Comparison of ENCODE assay signal across 10 mouse cellular contexts in genomic region chr3:88533706-88534105, GRCm38 (mm10). TPM values are rescaled to one million over a fixed set of nuclear protein-coding genes. Genes with fewer than 3 reads are reported as not detected.
DNase-seq lines count a peak whose midpoint lies in the region; ATAC-seq and TF ChIP-seq lines count a peak whose summit lies in the region.
"Had no signal": no experiment of that assay in that cellular context is flagged by ENCODE, and none has a peak within 500 bp of the region (broad histone marks: within the 10 kb centered on the region; RNA-seq: fewer than 3 reads in every experiment).

No protein-coding gene starts in this region.

- H3ac ChIP-seq in myocyte (ENCODE audit: control insufficient read depth, insufficient read length), result no peak overlapping the region

- H3K4me2 ChIP-seq in heart, embryonic 13.5 days, result peak overlapping the region; percentile 75
- H3K4me2 ChIP-seq in embryonic facial prominence, embryonic 12.5 days (replicated peaks), result peak overlapping the region; percentile 96
- peak overlapping the region; percentile 82 for H3K4me2 ChIP-seq in intestine, embryonic 15.5 days (replicated peaks)
- H3K4me2 ChIP-seq in myocyte (ENCODE audit: low read depth), result peak overlapping the region; percentile 87

- H3K27ac ChIP-seq in heart, embryonic 13.5 days (replicated peaks), result peak overlapping the region; percentile 96
- H3K27ac ChIP-seq in embryonic facial prominence, embryonic 12.5 days, result peak overlapping the region; percentile 99
- peak overlapping the region; percentile 87; the same call in 1 of the 2 replicates for H3K27ac ChIP-seq in intestine, embryonic 15.5 days

- peaks cover 32% of the 10 kb centered on the region for H3K36me3 ChIP-seq in heart, embryonic 13.5 days
- peaks cover 29% of the 10 kb centered on the region for H3K36me3 ChIP-seq in embryonic facial prominence, embryonic 12.5 days
- H3K36me3 ChIP-seq in intestine, embryonic 15.5 days, result peaks cover 20% of the 10 kb centered on the region
- H3K36me3 ChIP-seq in myocyte (ENCODE audit: control insufficient read depth, insufficient read depth), result no peaks in the 10 kb centered on the region

- WGBS in heart, embryonic 13.5 days, result 8% methylated on average over 5 of the region's 5 CpGs
- 0% methylated on average over 4 of the region's 5 CpGs for WGBS in embryonic facial prominence, embryonic 12.5 days
- WGBS in intestine, embryonic 15.5 days, result 0% methylated on average over 5 of the region's 5 CpGs

- no peaks in the 10 kb centered on the region for H3K9me3 ChIP-seq in heart, embryonic 13.5 days
- no peaks in the 10 kb centered on the region for H3K9me3 ChIP-seq in embryonic facial prominence, embryonic 12.5 days
- H3K9me3 ChIP-seq in intestine, embryonic 15.5 days, result no peaks in the 10 kb centered on the region

- no peaks in the 10 kb centered on the region for H3K27me3 ChIP-seq in heart, embryonic 13.5 days (replicated peaks)
- H3K27me3 ChIP-seq in embryonic facial prominence, embryonic 12.5 days, result no peaks in the 10 kb centered on the region
- no peaks in the 10 kb centered on the region for H3K27me3 ChIP-seq in intestine, embryonic 15.5 days (replicated peaks)
- no peaks in the 10 kb centered on the region for H3K27me3 ChIP-seq in myocyte (ENCODE audit: control insufficient read depth, insufficient read depth, insufficient read length)

- H3K9ac ChIP-seq in heart, embryonic 13.5 days, result peak overlapping the region; percentile 98
- H3K9ac ChIP-seq in embryonic facial prominence, embryonic 12.5 days, result peak overlapping the region; percentile 98
- H3K9ac ChIP-seq in intestine, embryonic 15.5 days, result peak overlapping the region; percentile 93

- peak overlapping the region; percentile 93 for H3K4me3 ChIP-seq in heart, embryonic 13.5 days
- H3K4me3 ChIP-seq in embryonic facial prominence, embryonic 12.5 days, result peak overlapping the region; percentile 85
- peak overlapping the region; percentile 56 for H3K4me3 ChIP-seq in intestine, embryonic 15.5 days (replicated peaks)
- H3K4me3 ChIP-seq in myocyte, result peak overlapping the region; percentile 97

- TF ChIP-seq POLR2A in myocyte (IDR thresholded peaks at IDR 0.05; ENCODE audit: insufficient read length, low read depth), result no peak

- no peak for DNase-seq in heart, adult 8-10 months (ENCODE audit: low spot score)
- no peak for DNase-seq in layer of hippocampus, postnatal 14 days (ENCODE audit: low spot score in 2 of 2)
- no peak for DNase-seq in testis, postnatal 10 days (ENCODE audit: low spot score)
- DNase-seq in left cerebral cortex, adult 11 months (ENCODE audit: low spot score), result no peak

- ATAC-seq in heart, embryonic 13.5 days (ENCODE audit: extremely low read depth, insufficient number of reproducible peaks, low FRiP score, low TSS enrichment), result no peak
- ATAC-seq in embryonic facial prominence, embryonic 12.5 days (ENCODE audit: insufficient number of reproducible peaks, insufficient read depth, low FRiP score, low TSS enrichment), result no peak
- ATAC-seq in intestine, embryonic 15.5 days, result no peak

- peaks cover 76% of the 10 kb centered on the region for H3K4me1 ChIP-seq in heart, embryonic 13.5 days
- peaks cover 61% of the 10 kb centered on the region for H3K4me1 ChIP-seq in embryonic facial prominence, embryonic 12.5 days
- H3K4me1 ChIP-seq in intestine, embryonic 15.5 days (replicated peaks), result peaks cover 69% of the 10 kb centered on the region

- peaks cover 45% of the 10 kb centered on the region for H3K79me2 ChIP-seq in myocyte (ENCODE audit: control insufficient read depth, insufficient read depth)

TF ChIP-seq in myocyte, 11 proteins besides CTCF, POLR2A, EP300 and RAD21:
- no peak for TF ChIP-seq MYOG (IDR thresholded peaks at IDR 0.05; ENCODE audit: control insufficient read depth in 1 of 3, insufficient read depth in 1 of 3, insufficient read length in 2 of 3, low read depth in 2 of 3)
- TF ChIP-seq MAX (IDR thresholded peaks at IDR 0.05; ENCODE audit: low read depth), result no peak
- no peak for TF ChIP-seq MYOD1 (IDR thresholded peaks at IDR 0.05; ENCODE audit: control insufficient read depth in 1 of 3, insufficient read length in 2 of 3, low read depth in 2 of 3)

RNA-seq across cellular contexts. Expression of gene Mex3a, which starts 1.5 kb away (rescaled TPM):
- polyA plus RNA-seq in heart, embryonic 13.5 days (2015; fragmentation: Nextera tagmentation; extraction: Ambion mirVana), result 9.9 and 10.1 TPM in 2 replicates
- under 1 TPM; 0.28 to 0.44 (median 0.33) TPM for total RNA-seq in heart, adult 8-10 months (2022)
- 36.3 and 37.7 TPM in 2 replicates for polyA plus RNA-seq in embryonic facial prominence, embryonic 12.5 days (2016; fragmentation: Nextera tagmentation; extraction: Ambion mirVana)
- 9.6 and 11.2 TPM in 2 replicates for polyA plus RNA-seq in intestine, embryonic 15.5 days (2015; fragmentation: Nextera tagmentation; extraction: Ambion mirVana)
- 8.1 TPM for polyA plus RNA-seq in myocyte (2012; fragmentation: generic; extraction: Trizol)
- total RNA-seq in layer of hippocampus, postnatal 14 days (2021), result 10 to 100 TPM in 1 of 2 experiments, 1 to 10 TPM in 1; 9.0 to 10.7 TPM

RNA-seq across cellular contexts. Expression of gene Rab25, which starts 14.4 kb away (rescaled TPM):
- 1.1 and 1.5 TPM in 2 replicates for polyA plus RNA-seq in heart, embryonic 13.5 days (2015; fragmentation: Nextera tagmentation; extraction: Ambion mirVana)
- not detected for total RNA-seq in heart, adult 8-10 months (2022)
- 4.0 and 5.5 TPM in 2 replicates for polyA plus RNA-seq in embryonic facial prominence, embryonic 12.5 days (2016; fragmentation: Nextera tagmentation; extraction: Ambion mirVana)
- polyA plus RNA-seq in intestine, embryonic 15.5 days (2015; fragmentation: Nextera tagmentation; extraction: Ambion mirVana), result 75.2 and 89.8 TPM in 2 replicates
- polyA plus RNA-seq in myocyte (2012; fragmentation: generic; extraction: Trizol), result 0.13 TPM
- total RNA-seq in layer of hippocampus, postnatal 14 days (2021), result not detected
- total RNA-seq: left cerebral cortex, adult 8-10 months had no signal
- polyA plus RNA-seq: erythroblast, embryonic 14.5 days had no signal

RNA-seq across cellular contexts. Expression of gene Lamtor2, which starts 19.2 kb away (rescaled TPM):
- 131 and 150 TPM in 2 replicates for polyA plus RNA-seq in heart, embryonic 13.5 days (2015; fragmentation: Nextera tagmentation; extraction: Ambion mirVana)
- 100 to 1,000 TPM; 104 to 116 (median 107) TPM for total RNA-seq in heart, adult 8-10 months (2022)
- polyA plus RNA-seq in embryonic facial prominence, embryonic 12.5 days (2016; fragmentation: Nextera tagmentation; extraction: Ambion mirVana), result 144 and 146 TPM in 2 replicates
- polyA plus RNA-seq in intestine, embryonic 15.5 days (2015; fragmentation: Nextera tagmentation; extraction: Ambion mirVana), result 188 and 231 TPM in 2 replicates
- polyA plus RNA-seq in myocyte (2012; fragmentation: generic; extraction: Trizol), result 165 TPM
- total RNA-seq in layer of hippocampus, postnatal 14 days (2021), result 100 to 1,000 TPM in 1 of 2 experiments, 10 to 100 TPM in 1; 96.1 to 113 TPM

RNA-seq across cellular contexts. Expression of gene Ubqln4, which starts 19.9 kb away (rescaled TPM):
- 33.1 and 34.1 TPM in 2 replicates for polyA plus RNA-seq in heart, embryonic 13.5 days (2015; fragmentation: Nextera tagmentation; extraction: Ambion mirVana)
- total RNA-seq in heart, adult 8-10 months (2022), result 10 to 100 TPM; 68.8 to 90.5 (median 77.6) TPM
- polyA plus RNA-seq in embryonic facial prominence, embryonic 12.5 days (2016; fragmentation: Nextera tagmentation; extraction: Ambion mirVana), result 57.5 and 63.7 TPM in 2 replicates
- polyA plus RNA-seq in intestine, embryonic 15.5 days (2015; fragmentation: Nextera tagmentation; extraction: Ambion mirVana), result 43.6 and 43.7 TPM in 2 replicates
- 44.9 TPM for polyA plus RNA-seq in myocyte (2012; fragmentation: generic; extraction: Trizol)
- 10 to 100 TPM; 77.3 to 81.8 TPM for total RNA-seq in layer of hippocampus, postnatal 14 days (2021)

RNA-seq across cellular contexts. Expression of gene Lmna, which starts 23.9 kb away (rescaled TPM):
- 86.7 and 97.1 TPM in 2 replicates for polyA plus RNA-seq in heart, embryonic 13.5 days (2015; fragmentation: Nextera tagmentation; extraction: Ambion mirVana)
- 100 to 1,000 TPM; 112 to 127 (median 118) TPM for total RNA-seq in heart, adult 8-10 months (2022)
- polyA plus RNA-seq in embryonic facial prominence, embryonic 12.5 days (2016; fragmentation: Nextera tagmentation; extraction: Ambion mirVana), result 109 and 113 TPM in 2 replicates
- 120 TPM in 2 replicates for polyA plus RNA-seq in intestine, embryonic 15.5 days (2015; fragmentation: Nextera tagmentation; extraction: Ambion mirVana)
- 954 TPM for polyA plus RNA-seq in myocyte (2012; fragmentation: generic; extraction: Trizol)
- total RNA-seq in layer of hippocampus, postnatal 14 days (2021), result 10 to 100 TPM; 42.0 to 49.3 TPM

Comparison
In these comparisons a context has a peak if more than half of its experiments do, and no peak if none do; other contexts are left out.
1. RNA of gene Rab25, which starts 14.4 kb away (polyA plus RNA-seq): 75.2 to 89.8 TPM in intestine, embryonic 15.5 days; 4.0 to 5.5 TPM in embryonic facial prominence, embryonic 12.5 days, 1.1 to 1.5 TPM in heart, embryonic 13.5 days and 0.13 TPM in myocyte (single experiment); every median in the first group is over 10 times any median in the second.
2. Peak in every context shown above with its lines, with median percentiles within 50 percentile points of each other: H3K27ac ChIP-seq, H3K4me2 ChIP-seq, H3K4me3 ChIP-seq and H3K9ac ChIP-seq.